Comparison of ENCODE assay signal across 7 mouse cellular contexts in genomic region chr8:107150057-107150403, GRCm38 (mm10). TPM values are rescaled to one million over a fixed set of nuclear protein-coding genes. Genes with fewer than 3 reads are reported as not detected.
A peak's percentile ranks its signal among the peaks of the same experiment; 100 is the strongest.
DNase-seq lines count a peak whose midpoint lies in the region; ATAC-seq lines count a peak whose summit lies in the region.

No protein-coding gene starts in this region.

- peak overlapping the region; percentile 90 for H3K9ac ChIP-seq in lung, embryonic 15.5 days
- peak overlapping the region; percentile 45 for H3K9ac ChIP-seq in limb, embryonic 15.5 days
- no peak overlapping the region for H3K9ac ChIP-seq in stomach, embryonic 14.5 days (replicated peaks; ENCODE audit: low read depth, low read length)

- H3K27ac ChIP-seq in lung, embryonic 15.5 days: peak overlapping the region; percentile 65
- H3K27ac ChIP-seq in limb, embryonic 15.5 days: peak overlapping the region; percentile 75
- 0 out of 2 replicates have a peak overlapping the region, but pooled peaks have one; percentile 6 for H3K27ac ChIP-seq in stomach, embryonic 14.5 days (ENCODE audit: low read length)

- peak overlapping the region; percentile 69 for H3K4me2 ChIP-seq in lung, embryonic 15.5 days
- peak overlapping the region; percentile 65 for H3K4me2 ChIP-seq in limb, embryonic 15.5 days
- peak overlapping the region; percentile 76 for H3K4me2 ChIP-seq in stomach, embryonic 14.5 days (replicated peaks; ENCODE audit: low read depth, low read length)

- H3K4me1 ChIP-seq in lung, embryonic 15.5 days: peaks cover 12% of the 10 kb centered on the region
- peaks cover 10% of the 10 kb centered on the region for H3K4me1 ChIP-seq in limb, embryonic 15.5 days
- H3K4me1 ChIP-seq in stomach, embryonic 14.5 days (ENCODE audit: control insufficient read depth, insufficient read depth, low read length): peaks cover 6% of the 10 kb centered on the region; the same call in 1 of the 2 replicates

- H3K9me3 ChIP-seq in lung, embryonic 15.5 days: no peaks in the 10 kb centered on the region
- no peaks in the 10 kb centered on the region for H3K9me3 ChIP-seq in limb, embryonic 15.5 days
- no peaks in the 10 kb centered on the region for H3K9me3 ChIP-seq in stomach, embryonic 14.5 days (ENCODE audit: control insufficient read depth, low read depth, low read length)

- no peak for DNase-seq in lung, adult 18-20 months
- no peak for DNase-seq in gastrocnemius, postnatal 25 days
- no peak for DNase-seq in cerebellum, adult 11-12 months

- peaks cover 12% of the 10 kb centered on the region for H3K36me3 ChIP-seq in lung, embryonic 15.5 days
- H3K36me3 ChIP-seq in limb, embryonic 15.5 days: peaks cover 14% of the 10 kb centered on the region
- H3K36me3 ChIP-seq in stomach, embryonic 14.5 days (ENCODE audit: control insufficient read depth, insufficient read depth, low read length): peaks cover 11% of the 10 kb centered on the region

- ATAC-seq in lung, embryonic 15.5 days (ENCODE audit: borderline replicate concordance, extremely low read depth, low FRiP score, low TSS enrichment): peak; percentile 30; the same call in 1 of the 2 replicates
- peak; percentile 39 for ATAC-seq in erythroid progenitor cell, adult 5-6 weeks (replicated peaks; ENCODE audit: low FRiP score, poor library complexity, severe bottlenecking)
- no peak for ATAC-seq in limb, embryonic 15.5 days (ENCODE audit: insufficient number of reproducible peaks, low FRiP score, low TSS enrichment, low read depth)
- no peak for ATAC-seq in stomach, embryonic 14.5 days (ENCODE audit: insufficient number of reproducible peaks, insufficient read depth, low FRiP score, low read depth)

- H3K27me3 ChIP-seq in lung, embryonic 15.5 days: no peaks in the 10 kb centered on the region
- H3K27me3 ChIP-seq in limb, embryonic 15.5 days: no peaks in the 10 kb centered on the region
- no peaks in the 10 kb centered on the region for H3K27me3 ChIP-seq in stomach, embryonic 14.5 days (ENCODE audit: control insufficient read depth, insufficient read depth, low read length)

- WGBS in lung, embryonic 15.5 days: 31% methylated on average over 6 of the region's 6 CpGs
- WGBS in limb, embryonic 15.5 days: 22% methylated on average over 6 of the region's 6 CpGs
- WGBS in stomach, embryonic 14.5 days: 29% methylated on average over 6 of the region's 6 CpGs

- peak overlapping the region; percentile 91 for H3K4me3 ChIP-seq in lung, embryonic 15.5 days
- peak overlapping the region; percentile 91 for H3K4me3 ChIP-seq in limb, embryonic 15.5 days
- H3K4me3 ChIP-seq in stomach, embryonic 14.5 days (ENCODE audit: low read depth, low read length): peak overlapping the region; percentile 93

RNA-seq across cellular contexts. Expression of gene Cyb5b, which starts 0.4 kb away (rescaled TPM):
- 87.3 and 88.3 TPM in 2 replicates for polyA plus RNA-seq in lung, embryonic 15.5 days (2015; fragmentation: Nextera tagmentation; extraction: Ambion mirVana)
- total RNA-seq in erythroid progenitor cell, adult 5-6 weeks (2015; ENCODE audit: low replicate concordance): 16.8 and 19.5 TPM in 2 replicates
- 6.8 and 7.4 TPM in 2 replicates for total RNA-seq in erythroid progenitor cell, adult 5-6 weeks (2017; ENCODE audit: low replicate concordance)
- 74.5 and 76.8 TPM in 2 replicates for polyA plus RNA-seq in limb, embryonic 15.5 days (2015; fragmentation: Nextera tagmentation; extraction: Ambion mirVana)
- 89.6 and 105 TPM in 2 replicates for polyA plus RNA-seq in stomach, embryonic 14.5 days (2014; fragmentation: Nextera tagmentation; extraction: Ambion mirVana)
- 10 to 100 TPM; 26.7 to 29.0 TPM for total RNA-seq in gastrocnemius, postnatal 25 days (2021)

RNA-seq across cellular contexts. Expression of gene Terf2, which starts 53.7 kb away (rescaled TPM):
- 16.4 and 17.0 TPM in 2 replicates for polyA plus RNA-seq in lung, embryonic 15.5 days (2015; fragmentation: Nextera tagmentation; extraction: Ambion mirVana)
- total RNA-seq in erythroid progenitor cell, adult 5-6 weeks (2015; ENCODE audit: low replicate concordance): 28.1 and 33.5 TPM in 2 replicates
- 22.2 and 30.9 TPM in 2 replicates for total RNA-seq in erythroid progenitor cell, adult 5-6 weeks (2017; ENCODE audit: low replicate concordance)
- polyA plus RNA-seq in limb, embryonic 15.5 days (2015; fragmentation: Nextera tagmentation; extraction: Ambion mirVana): 16.5 and 18.2 TPM in 2 replicates
- 15.8 and 17.6 TPM in 2 replicates for polyA plus RNA-seq in stomach, embryonic 14.5 days (2014; fragmentation: Nextera tagmentation; extraction: Ambion mirVana)
- total RNA-seq in gastrocnemius, postnatal 25 days (2021): 10 to 100 TPM; 10.2 to 10.9 TPM

Comparison
In these comparisons a context has a peak if more than half of its experiments do, and no peak if none do; other contexts are left out.
1. ATAC-seq: peak in lung, embryonic 15.5 days (single experiment) and erythroid progenitor cell, adult 5-6 weeks (single experiment); none in limb, embryonic 15.5 days (single experiment) and stomach, embryonic 14.5 days (single experiment).
2. H3K27ac ChIP-seq: peak in every context shown above with its lines; median percentile 75 in limb, embryonic 15.5 days; 65 in lung, embryonic 15.5 days; 6 in stomach, embryonic 14.5 days.
3. Peak in every context shown above with its lines, with median percentiles within 50 percentile points of each other: H3K4me2 ChIP-seq and H3K4me3 ChIP-seq.